ENCODE assay signal across 12 mouse cellular contexts in genomic region chr7:46613091-46613490, GRCm38 (mm10). TPM values are rescaled to one million over a fixed set of nuclear protein-coding genes. Genes with fewer than 3 reads are reported as not detected.
DNase-seq lines count a peak whose midpoint lies in the region; ATAC-seq lines count a peak whose summit lies in the region.
"Had no signal": no experiment of that assay in that cellular context is flagged by ENCODE, and none has a peak within 500 bp of the region (broad histone marks: within the 10 kb centered on the region; RNA-seq: fewer than 3 reads in every experiment).

No protein-coding gene starts in this region.

- H3K27ac ChIP-seq in midbrain, embryonic 11.5 days (ENCODE audit: low read depth, low read length) = no peak overlapping the region
- H3K27ac ChIP-seq in midbrain, embryonic 10.5 days (replicated peaks) = no peak overlapping the region
- H3K27ac ChIP-seq: liver, embryonic 12.5 days; midbrain, embryonic 12.5 days had no signal

- H3K9me3 ChIP-seq in midbrain, embryonic 11.5 days (ENCODE audit: control insufficient read depth, low read length) = no peaks in the 10 kb centered on the region
- no peaks in the 10 kb centered on the region for H3K9me3 ChIP-seq in midbrain, embryonic 10.5 days (replicated peaks)
- H3K9me3 ChIP-seq: heart, embryonic 13.5 days; liver, embryonic 12.5 days; midbrain, embryonic 12.5 days had no signal

- no peaks in the 10 kb centered on the region for H3K27me3 ChIP-seq in midbrain, embryonic 11.5 days (ENCODE audit: control insufficient read depth, insufficient read depth, low read length)
- H3K27me3 ChIP-seq in midbrain, embryonic 10.5 days (ENCODE audit: low read depth, poor library complexity, severe bottlenecking) = no peaks in the 10 kb centered on the region
- H3K27me3 ChIP-seq: heart, embryonic 13.5 days; liver, embryonic 12.5 days; midbrain, embryonic 12.5 days had no signal

- no peak overlapping the region for H3K4me3 ChIP-seq in midbrain, embryonic 11.5 days (ENCODE audit: low read depth, low read length)
- no peak overlapping the region for H3K4me3 ChIP-seq in midbrain, embryonic 10.5 days
- H3K4me3 ChIP-seq: heart, embryonic 13.5 days; liver, embryonic 12.5 days; midbrain, embryonic 12.5 days had no signal

- H3K36me3 ChIP-seq in midbrain, embryonic 11.5 days (ENCODE audit: control insufficient read depth, insufficient read depth, low read length) = no peaks in the 10 kb centered on the region
- peaks cover 27% of the 10 kb centered on the region for H3K36me3 ChIP-seq in midbrain, embryonic 10.5 days
- H3K36me3 ChIP-seq: heart, embryonic 13.5 days had no signal

- 89% methylated on average over 10 of the region's 10 CpGs for WGBS in midbrain, embryonic 11.5 days
- WGBS in midbrain, embryonic 10.5 days = 90% methylated on average over 10 of the region's 10 CpGs

- peak; percentile 24 for DNase-seq in adrenal gland, postnatal 10 days
- no peak for DNase-seq in adrenal gland, postnatal 4 days (ENCODE audit: low spot score in 2 of 2)
- DNase-seq in midbrain, embryonic 11.5 days (ENCODE audit: low spot score, missing footprints) = peak; percentile 39
- DNase-seq in midbrain, embryonic 10.5 days (ENCODE audit: low spot score) = no peak
- DNase-seq in kidney, postnatal 14 days = peak; percentile 16
- DNase-seq in thymus, postnatal 0 days (ENCODE audit: low spot score) = no peak
- DNase-seq in right cerebral cortex, postnatal 14 days = no peak
- no peak for DNase-seq in ovary, postnatal 14 days (ENCODE audit: low spot score)
- DNase-seq: right cerebral cortex, postnatal 4 days had no signal

- no peak overlapping the region for H3K4me2 ChIP-seq in midbrain, embryonic 11.5 days
- H3K4me2 ChIP-seq: liver, embryonic 12.5 days; midbrain, embryonic 12.5 days had no signal

- no peak for ATAC-seq in midbrain, embryonic 11.5 days (ENCODE audit: low FRiP score)
- ATAC-seq: liver, embryonic 12.5 days had no signal

- no peak overlapping the region for H3K9ac ChIP-seq in midbrain, embryonic 11.5 days (ENCODE audit: low read length)
- H3K9ac ChIP-seq: liver, embryonic 12.5 days; midbrain, embryonic 12.5 days had no signal

- no peaks in the 10 kb centered on the region for H3K4me1 ChIP-seq in midbrain, embryonic 11.5 days (ENCODE audit: control insufficient read depth, insufficient read depth, low read length)
- no peaks in the 10 kb centered on the region for H3K4me1 ChIP-seq in midbrain, embryonic 10.5 days
- H3K4me1 ChIP-seq: midbrain, embryonic 12.5 days had no signal

RNA-seq across cellular contexts. Expression of gene Sergef, which starts 26.5 kb away (rescaled TPM):
- total RNA-seq in adrenal gland, postnatal 10 days (2021) = 10 to 100 TPM in 1 of 2 experiments, 1 to 10 TPM in 1; 9.7 to 14.4 TPM
- total RNA-seq in adrenal gland, postnatal 4 days (2021) = 10 to 100 TPM; 19.0 to 26.5 TPM
- polyA plus RNA-seq in midbrain, embryonic 11.5 days (2014; fragmentation: Nextera tagmentation; extraction: Ambion mirVana) = 14.3 and 15.7 TPM in 2 replicates
- polyA plus RNA-seq in midbrain, embryonic 10.5 days (2016; fragmentation: Nextera tagmentation; extraction: Ambion mirVana) = 17.6 and 19.6 TPM in 2 replicates
- polyA plus RNA-seq in thymus, postnatal 0 days (2015; fragmentation: Nextera tagmentation; extraction: Ambion mirVana) = 11.0 and 11.1 TPM in 2 replicates

RNA-seq across cellular contexts. Expression of gene Tph1, which starts 59.2 kb away (rescaled TPM):
- total RNA-seq in adrenal gland, postnatal 10 days (2021) = not detected
- under 1 TPM; 0.37 to 0.73 TPM for total RNA-seq in adrenal gland, postnatal 4 days (2021)
- polyA plus RNA-seq in midbrain, embryonic 11.5 days (2014; fragmentation: Nextera tagmentation; extraction: Ambion mirVana) = 0.21 and 0.59 TPM in 2 replicates
- polyA plus RNA-seq in midbrain, embryonic 10.5 days (2016; fragmentation: Nextera tagmentation; extraction: Ambion mirVana) = 0.51 and 0.79 TPM in 2 replicates
- polyA plus RNA-seq in thymus, postnatal 0 days (2015; fragmentation: Nextera tagmentation; extraction: Ambion mirVana) = 3.5 and 4.2 TPM in 2 replicates
- polyA plus RNA-seq: heart, embryonic 13.5 days; liver, embryonic 12.5 days had no signal

Comparison
In these comparisons a context has a peak if more than half of its experiments do, and no peak if none do; other contexts are left out.
1. DNase-seq: peak in adrenal gland, postnatal 10 days (single experiment), midbrain, embryonic 11.5 days (single experiment) and kidney, postnatal 14 days (single experiment); none in adrenal gland, postnatal 4 days (0 of 2), midbrain, embryonic 10.5 days (single experiment), thymus, postnatal 0 days (single experiment), right cerebral cortex, postnatal 14 days (single experiment) and ovary, postnatal 14 days (single experiment).